Mouse (Mus musculus) heart, postnatal 0 days (tissue): Measurements from ENCODE around the gene Vgll4.

Experiments
- CTCF ChIP-seq: IDR thresholded peaks from 2 replicates; pipeline ENCODE4 v1.5.1; 2016; ENCODE audit warnings: antibody characterized with exemption, control low read depth, low read depth
- EP300 ChIP-seq: IDR thresholded peaks from 2 replicates; pipeline ENCODE4 v1.6.1; 2016; ENCODE audit warnings: antibody characterized with exemption, low read depth

GRCm38 (mm10) chr6:114925196-114925595 is 44.6 kb downstream of the Vgll4 start:
- no peak for TF ChIP-seq EP300
- TF ChIP-seq CTCF: no peak
